12 mouse cellular contexts compared by ENCODE assay signal in genomic region chr4:133379861-133380260, GRCm38 (mm10). TPM values are rescaled to one million over a fixed set of nuclear protein-coding genes. Genes with fewer than 3 reads are reported as not detected.
DNase-seq lines count a peak whose midpoint lies in the region; ATAC-seq lines count a peak whose summit lies in the region.
"Had no signal": no experiment of that assay in that cellular context is flagged by ENCODE, and none has a peak within 500 bp of the region (broad histone marks: within the 10 kb centered on the region; RNA-seq: fewer than 3 reads in every experiment).

No protein-coding gene starts in this region.

- H3K36me3 ChIP-seq in forebrain, embryonic 10.5 days (replicated peaks): peaks cover 24% of the 10 kb centered on the region
- H3K36me3 ChIP-seq in forebrain, embryonic 13.5 days (ENCODE audit: poor library complexity, severe bottlenecking): peaks cover 1% of the 10 kb centered on the region; the same call in 1 of the 2 replicates
- H3K36me3 ChIP-seq in lung, embryonic 16.5 days (ENCODE audit: control insufficient read depth, insufficient read depth, low read length): 0 out of 2 replicates have a peak, but pooled peaks cover 2% of the 10 kb centered on the region
- peaks cover 36% of the 10 kb centered on the region for H3K36me3 ChIP-seq in limb, embryonic 10.5 days
- no peaks in the 10 kb centered on the region for H3K36me3 ChIP-seq in stomach, embryonic 15.5 days

- H3K4me3 ChIP-seq in forebrain, embryonic 10.5 days: no peak overlapping the region
- H3K4me3 ChIP-seq in forebrain, embryonic 13.5 days: no peak overlapping the region
- H3K4me3 ChIP-seq in lung, embryonic 16.5 days (ENCODE audit: low read length): no peak overlapping the region
- H3K4me3 ChIP-seq in limb, embryonic 10.5 days: no peak overlapping the region
- H3K4me3 ChIP-seq in stomach, embryonic 15.5 days (replicated peaks): no peak overlapping the region

- H3K9ac ChIP-seq in forebrain, embryonic 13.5 days: no peak overlapping the region
- no peak overlapping the region for H3K9ac ChIP-seq in lung, embryonic 16.5 days (ENCODE audit: low read length)
- H3K9ac ChIP-seq in stomach, embryonic 15.5 days: no peak overlapping the region

- no peak overlapping the region for H3K4me2 ChIP-seq in forebrain, embryonic 13.5 days
- H3K4me2 ChIP-seq in lung, embryonic 16.5 days (ENCODE audit: low read depth, low read length): no peak overlapping the region
- H3K4me2 ChIP-seq in stomach, embryonic 15.5 days: no peak overlapping the region

- DNase-seq in forebrain, embryonic 10.5 days (ENCODE audit: extremely low spot score, low spot score): no peak
- no peak for DNase-seq in lung, postnatal 10 days
- DNase-seq in limb, embryonic 10.5 days (ENCODE audit: low spot score): peak; percentile 27
- no peak for DNase-seq in frontal cortex, postnatal 10 days (ENCODE audit: low spot score in 2 of 2)
- no peak for DNase-seq in retina, embryonic 14.5 days (ENCODE audit: low spot score)
- DNase-seq: adrenal gland, adult 2 months; lung, adult 2 months; thymus, adult 18-20 months had no signal

- H3K9me3 ChIP-seq in forebrain, embryonic 10.5 days: no peaks in the 10 kb centered on the region
- no peaks in the 10 kb centered on the region for H3K9me3 ChIP-seq in forebrain, embryonic 13.5 days (replicated peaks)
- no peaks in the 10 kb centered on the region for H3K9me3 ChIP-seq in lung, embryonic 16.5 days (ENCODE audit: control insufficient read depth, low read length)
- no peaks in the 10 kb centered on the region for H3K9me3 ChIP-seq in limb, embryonic 10.5 days (replicated peaks)
- H3K9me3 ChIP-seq in stomach, embryonic 15.5 days: no peaks in the 10 kb centered on the region

- ATAC-seq in forebrain, embryonic 13.5 days: no peak
- ATAC-seq in lung, embryonic 16.5 days (ENCODE audit: low read depth): no peak
- no peak for ATAC-seq in stomach, embryonic 15.5 days (ENCODE audit: insufficient read depth, low FRiP score, low read depth)
- ATAC-seq: inflammation-experienced regulatory T-cells, adult 6 months had no signal

- peak overlapping the region; percentile 53; the same call in 1 of the 2 replicates for H3K27ac ChIP-seq in forebrain, embryonic 10.5 days
- no peak overlapping the region for H3K27ac ChIP-seq in forebrain, embryonic 13.5 days
- H3K27ac ChIP-seq in lung, embryonic 16.5 days (ENCODE audit: low read length): peak overlapping the region; percentile 41; the same call in 1 of the 2 replicates
- no peak overlapping the region for H3K27ac ChIP-seq in limb, embryonic 10.5 days
- peak overlapping the region; percentile 57 for H3K27ac ChIP-seq in stomach, embryonic 15.5 days

- H3K27me3 ChIP-seq in forebrain, embryonic 10.5 days (ENCODE audit: poor library complexity, severe bottlenecking): no peaks in the 10 kb centered on the region
- H3K27me3 ChIP-seq in forebrain, embryonic 13.5 days: no peaks in the 10 kb centered on the region
- H3K27me3 ChIP-seq in lung, embryonic 16.5 days (ENCODE audit: control insufficient read depth, insufficient read depth, low read depth, low read length): no peaks in the 10 kb centered on the region
- no peaks in the 10 kb centered on the region for H3K27me3 ChIP-seq in limb, embryonic 10.5 days (ENCODE audit: low read depth, poor library complexity, severe bottlenecking)
- no peaks in the 10 kb centered on the region for H3K27me3 ChIP-seq in stomach, embryonic 15.5 days (replicated peaks)

- H3K4me1 ChIP-seq in forebrain, embryonic 10.5 days: peaks cover 64% of the 10 kb centered on the region
- peaks cover 28% of the 10 kb centered on the region for H3K4me1 ChIP-seq in forebrain, embryonic 13.5 days
- H3K4me1 ChIP-seq in lung, embryonic 16.5 days (replicated peaks; ENCODE audit: control insufficient read depth, insufficient read depth, low read length): peaks cover 46% of the 10 kb centered on the region
- H3K4me1 ChIP-seq in limb, embryonic 10.5 days: peaks cover 51% of the 10 kb centered on the region
- H3K4me1 ChIP-seq in stomach, embryonic 15.5 days: peaks cover 42% of the 10 kb centered on the region

- 74% methylated on average over 3 of the region's 3 CpGs for WGBS in forebrain, embryonic 10.5 days
- 82% methylated on average over 3 of the region's 3 CpGs for WGBS in forebrain, embryonic 13.5 days
- WGBS in lung, embryonic 16.5 days: 46% methylated on average over 3 of the region's 3 CpGs
- WGBS in limb, embryonic 10.5 days: 56% methylated on average over 3 of the region's 3 CpGs
- WGBS in stomach, embryonic 15.5 days: 51% methylated on average over 3 of the region's 3 CpGs

RNA-seq across cellular contexts. Expression of gene Slc9a1, which starts 10.4 kb away (rescaled TPM):
- polyA plus RNA-seq in forebrain, embryonic 10.5 days (2016; fragmentation: Nextera tagmentation; extraction: Ambion mirVana): 7.9 and 8.1 TPM in 2 replicates
- 5.6 and 7.3 TPM in 2 replicates for polyA plus RNA-seq in forebrain, embryonic 13.5 days (2015; fragmentation: Nextera tagmentation; extraction: Ambion mirVana)
- 8.8 and 9.5 TPM in 2 replicates for polyA plus RNA-seq in lung, embryonic 16.5 days (2015; fragmentation: Nextera tagmentation; extraction: Ambion mirVana)
- 8.7 and 9.0 TPM in 2 replicates for polyA plus RNA-seq in limb, embryonic 10.5 days (2016; fragmentation: Nextera tagmentation; extraction: Ambion mirVana)
- 8.8 and 9.3 TPM in 2 replicates for polyA plus RNA-seq in stomach, embryonic 15.5 days (2015; fragmentation: Nextera tagmentation; extraction: Ambion mirVana)

RNA-seq across cellular contexts. Expression of gene Wdtc1, which starts 26.6 kb away (rescaled TPM):
- 16.8 and 17.0 TPM in 2 replicates for polyA plus RNA-seq in forebrain, embryonic 10.5 days (2016; fragmentation: Nextera tagmentation; extraction: Ambion mirVana)
- 14.0 and 16.9 TPM in 2 replicates for polyA plus RNA-seq in forebrain, embryonic 13.5 days (2015; fragmentation: Nextera tagmentation; extraction: Ambion mirVana)
- polyA plus RNA-seq in lung, embryonic 16.5 days (2015; fragmentation: Nextera tagmentation; extraction: Ambion mirVana): 11.3 and 11.8 TPM in 2 replicates
- polyA plus RNA-seq in limb, embryonic 10.5 days (2016; fragmentation: Nextera tagmentation; extraction: Ambion mirVana): 14.3 and 15.5 TPM in 2 replicates
- polyA plus RNA-seq in stomach, embryonic 15.5 days (2015; fragmentation: Nextera tagmentation; extraction: Ambion mirVana): 18.6 and 24.2 TPM in 2 replicates

Comparison
In these comparisons a context has a peak if more than half of its experiments do, and no peak if none do; other contexts are left out.
1. H3K27ac ChIP-seq: peak in forebrain, embryonic 10.5 days (single experiment), lung, embryonic 16.5 days (single experiment) and stomach, embryonic 15.5 days (single experiment); none in forebrain, embryonic 13.5 days (single experiment) and limb, embryonic 10.5 days (single experiment).